Mouse (Mus musculus): ENCODE measurements around the gene Vps45.
"Not testable (repeated sequence)": the region's sequence is repeated elsewhere in the genome, so short reads cannot be mapped to it uniquely, and the experiment has no call there.

The Vps45 gene

GRCm38 (mm10) chr3:95951566-95951965 is 106.7 kb downstream of the Vps45 start:
- ATAC-seq (ENCODE audit: insufficient number of reproducible peaks, low FRiP score, low TSS enrichment), result not testable (repeated sequence)

DNA sequence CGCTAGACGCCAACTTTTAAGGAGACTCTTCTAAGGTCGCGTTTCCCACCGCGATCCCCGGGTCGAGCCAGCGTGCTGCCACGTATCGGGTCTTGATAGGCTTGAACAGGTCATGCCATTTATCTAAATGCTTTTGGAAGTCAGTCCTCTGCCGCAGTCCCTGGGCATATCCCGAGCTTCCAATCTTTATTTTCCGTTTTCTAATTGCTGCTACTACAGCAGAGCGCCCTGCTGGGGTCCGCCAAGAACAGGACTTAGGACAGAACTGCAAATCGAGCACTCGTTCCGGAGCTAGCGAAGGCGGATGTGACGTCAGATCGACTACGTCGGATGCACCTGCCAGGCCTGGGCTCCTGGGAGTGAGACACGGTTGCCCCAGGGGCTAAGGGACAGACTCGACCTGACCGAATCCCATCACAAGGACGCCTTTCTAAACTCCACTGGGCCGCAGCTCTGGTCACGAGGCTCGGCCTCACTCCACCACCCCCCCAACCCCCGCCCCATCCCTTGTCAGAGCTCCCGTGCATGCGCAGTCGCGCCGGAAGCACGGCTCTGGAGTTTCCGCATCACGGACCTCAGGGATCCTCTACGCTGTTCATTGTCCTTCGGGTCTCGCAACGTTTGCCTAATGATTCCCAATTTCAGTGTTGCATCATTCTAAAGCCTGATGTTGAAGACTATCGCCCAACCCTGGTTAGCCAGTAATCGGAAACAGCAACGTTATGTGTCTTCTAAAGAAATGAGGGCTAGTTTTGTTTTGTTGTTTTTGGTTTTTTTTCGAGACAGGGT is 107.3 kb downstream of the Vps45 start:
- ATAC-seq (ENCODE audit: insufficient number of reproducible peaks, low FRiP score, low TSS enrichment), result peak; percentile 96
